Mouse (Mus musculus) heart, embryonic 16.5 days (tissue): ENCODE measurements around the gene Ggct. TPM values are rescaled to one million over a fixed set of nuclear protein-coding genes. Genes with fewer than 3 reads are reported as not detected.
A peak's percentile ranks its signal among the peaks of the same experiment; 100 is the strongest.

ENCODE experiments used
- ATAC-seq: fragments of 200-750 bp; cut with Nextera tagmentation; replicated peaks from 2 replicates; pipeline ENCODE4 v1.8.0; 2017; ENCODE audit warnings: moderate number of reproducible peaks; ENCODE audit not compliant: insufficient read depth, low FRiP score; ENCODE audit errors: extremely low read depth
- H3K27ac ChIP-seq: fragments of 300-500 bp; sonication (generic); 2 replicates; pipeline ENCODE4 v1.5.1; 2014; ENCODE audit warnings: mild to moderate bottlenecking, low read length, control low read depth, moderate library complexity
- H3K27me3 ChIP-seq: fragments of 300-500 bp; sonication (generic); 2 replicates; pipeline ENCODE4 v1.6.1; 2014; ENCODE audit warnings: low read length, mixed read lengths; ENCODE audit not compliant: control insufficient read depth, insufficient read depth
- H3K36me3 ChIP-seq: fragments of 300-500 bp; sonication (generic); 2 replicates; pipeline ENCODE4 v1.6.1; 2014; ENCODE audit not compliant: control insufficient read depth, insufficient read depth
- H3K4me1 ChIP-seq: fragments of 300-500 bp; sonication (generic); 2 replicates; pipeline ENCODE4 v1.6.1; 2014; ENCODE audit warnings: low read length, mixed read lengths; ENCODE audit not compliant: control insufficient read depth, insufficient read depth
- H3K4me2 ChIP-seq: fragments of 300-500 bp; sonication (generic); 2 replicates; pipeline ENCODE4 v1.6.1; 2014; ENCODE audit warnings: low read depth, mild to moderate bottlenecking, control low read depth, low read length
- H3K4me3 ChIP-seq: fragments of 300-500 bp; sonication (generic); 2 replicates; pipeline ENCODE4 v1.5.1; 2014; ENCODE audit warnings: mild to moderate bottlenecking, control low read depth, low read length
- H3K9ac ChIP-seq: fragments of 300-500 bp; sonication (generic); 2 replicates; pipeline ENCODE4 v1.6.1; 2014; ENCODE audit warnings: low read length, control low read depth
- H3K9me3 ChIP-seq: fragments of 300-500 bp; sonication (generic); replicated peaks from 2 replicates; pipeline ENCODE4 v1.6.1; 2016; ENCODE audit warnings: low read length; ENCODE audit not compliant: control insufficient read depth
- WGBS: fragments of 180-500 bp; shearing (Covaris S2); extraction: QIAGEN DNeasy Blood & Tissue Kit; methylation state at CpG from one replicate; pipeline ENCODE4 v1.1.7; 2014; 5-methylcytosine and 5-hydroxymethylcytosine counted together
- polyA plus RNA-seq: library from polyadenylated mRNA; unstranded; fragments of >200 nt; fragmentation: Nextera tagmentation; extraction: Ambion mirVana; gene quantifications from 2 replicates; pipeline ENCODE4 v1.2.1, GENCODE M21; 2015

Gene Ggct
- polyA plus RNA-seq, 1 experiment from 2014 or later, result 8.1 TPM

- Histone ChIP-seq H3K9ac (no peak overlapping the region), H3K9me3 (no peaks in the 10 kb centered on the region), H3K36me3 (no peaks in the 10 kb centered on the region), H3K27me3 (no peaks in the 10 kb centered on the region), H3K4me2 (no peak overlapping the region), H3K4me3 (no peak overlapping the region), H3K4me1 (no peaks in the 10 kb centered on the region), H3K27ac (no peak overlapping the region)
- ATAC-seq, result no peak
- WGBS, result 44% methylated on average over 4 of the region's 4 CpGs
These were observed 10.8 kb upstream of the Ggct start for GRCm38 (mm10) chr6:55003559-55003958.

GRCm38 (mm10) chr6:55002438-55002837, 9.7 kb upstream of the Ggct start:
- H3K4me1 ChIP-seq, result no peaks in the 10 kb centered on the region
- no peaks in the 10 kb centered on the region for H3K27me3 ChIP-seq
- no peak for ATAC-seq
- H3K9me3 ChIP-seq, result no peaks in the 10 kb centered on the region
- H3K27ac ChIP-seq, result no peak overlapping the region
- no peak overlapping the region for H3K4me3 ChIP-seq
- no peak overlapping the region for H3K9ac ChIP-seq
- WGBS, result 69% methylated on average over 4 of the region's 4 CpGs
- no peak overlapping the region for H3K4me2 ChIP-seq
- H3K36me3 ChIP-seq, result no peaks in the 10 kb centered on the region

GRCm38 (mm10) chr6:55001320-55001719, 8.6 kb upstream of the Ggct start:
- H3K4me2 ChIP-seq, result no peak overlapping the region
- no peak overlapping the region for H3K27ac ChIP-seq
- H3K4me3 ChIP-seq, result no peak overlapping the region
- WGBS, result 80% methylated on average over 4 of the region's 4 CpGs
- H3K4me1 ChIP-seq, result no peaks in the 10 kb centered on the region
- H3K9me3 ChIP-seq, result no peaks in the 10 kb centered on the region
- no peaks in the 10 kb centered on the region for H3K27me3 ChIP-seq
- no peaks in the 10 kb centered on the region for H3K36me3 ChIP-seq
- no peak overlapping the region for H3K9ac ChIP-seq
- no peak for ATAC-seq

DNA sequence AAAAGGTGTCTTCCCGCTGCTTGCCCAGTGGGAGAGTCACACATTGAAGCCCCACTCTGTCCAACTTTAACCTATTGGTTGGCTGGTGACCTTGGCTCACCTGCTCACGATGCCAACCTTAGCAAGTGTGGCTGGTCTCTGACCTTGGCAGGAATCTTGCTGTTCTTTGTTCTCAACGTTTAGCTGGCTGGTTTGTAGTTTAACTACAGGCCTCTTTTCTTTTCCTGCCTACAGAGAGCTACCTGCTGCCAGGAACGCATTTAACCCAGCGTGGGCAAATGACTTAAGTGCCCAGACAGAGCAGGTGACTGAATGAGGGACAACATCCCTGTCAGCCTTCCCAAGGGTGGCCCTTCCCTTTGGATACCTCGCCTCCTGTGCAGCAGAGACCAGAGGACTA, 5.0 kb upstream of the Ggct start:
- Histone ChIP-seq H3K9ac (no peak overlapping the region), H3K27me3 (no peaks in the 10 kb centered on the region), H3K27ac (no peak overlapping the region), H3K4me2 (no peak overlapping the region), H3K4me3 (no peak overlapping the region), H3K9me3 (no peaks in the 10 kb centered on the region), H3K36me3 (no peaks in the 10 kb centered on the region), H3K4me1 (0 out of 2 replicates have a peak, but pooled peaks cover 2% of the 10 kb centered on the region)
- no peak for ATAC-seq
- whole genome bisulfite sequencing, result 69% methylated on average over 6 of the region's 6 CpGs

DNA sequence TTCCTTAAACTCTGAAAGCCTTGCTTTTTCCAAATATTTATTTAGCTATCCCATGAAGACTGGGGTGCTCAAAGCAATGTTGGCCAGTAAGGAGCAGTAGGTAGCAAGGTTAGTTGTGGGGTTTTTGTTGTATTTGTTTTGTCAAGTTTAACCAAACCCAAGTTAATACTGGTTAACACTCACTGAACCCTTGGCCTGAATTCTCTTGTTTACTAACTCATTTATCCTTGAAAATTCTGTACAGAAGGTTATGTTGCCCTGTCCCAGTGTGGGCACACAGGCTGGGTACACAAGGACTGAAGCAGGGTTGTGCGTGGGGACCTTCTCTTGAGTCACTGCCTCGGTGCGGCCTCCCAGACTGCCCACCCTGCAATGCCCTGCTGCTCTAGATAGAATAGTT, 3.6 kb upstream of the Ggct start:
- Histone ChIP-seq H3K27ac (no peak overlapping the region), H3K36me3 (no peaks in the 10 kb centered on the region), H3K4me2 (no peak overlapping the region), H3K9ac (no peak overlapping the region), H3K9me3 (no peaks in the 10 kb centered on the region), H3K4me3 (no peak overlapping the region), H3K4me1 (peaks cover 7% of the 10 kb centered on the region), H3K27me3 (no peaks in the 10 kb centered on the region)
- ATAC-seq, result no peak
- 86% methylated on average over 3 of the region's 3 CpGs for WGBS

- no peaks in the 10 kb centered on the region for H3K9me3 ChIP-seq
- ATAC-seq, result no peak
- peak overlapping the region; percentile 70 for H3K4me3 ChIP-seq
- H3K27me3 ChIP-seq, result no peaks in the 10 kb centered on the region
- peaks cover 7% of the 10 kb centered on the region for H3K4me1 ChIP-seq
- WGBS, result 3% methylated on average over 7 of the region's 7 CpGs
- H3K36me3 ChIP-seq, result no peaks in the 10 kb centered on the region
- H3K4me2 ChIP-seq, result peak overlapping the region; percentile 97
- peak overlapping the region; percentile 43; the same call in 1 of the 2 replicates for H3K27ac ChIP-seq
- peak overlapping the region; percentile 73 for H3K9ac ChIP-seq
These were observed 609 bp downstream of the Ggct start for GRCm38 (mm10) chr6:54992141-54992540.

- 65% methylated on average over 2 of the region's 2 CpGs for whole genome bisulfite sequencing
- Histone ChIP-seq H3K4me1 (peaks cover 7% of the 10 kb centered on the region), H3K9ac (no peak overlapping the region), H3K9me3 (no peaks in the 10 kb centered on the region), H3K4me2 (no peak overlapping the region), H3K27me3 (no peaks in the 10 kb centered on the region), H3K4me3 (no peak overlapping the region), H3K36me3 (no peaks in the 10 kb centered on the region), H3K27ac (no peak overlapping the region)
- no peak for ATAC-seq
These were observed 1.6 kb downstream of the Ggct start for GRCm38 (mm10) chr6:54991189-54991588.

- ATAC-seq, result no peak
- Histone ChIP-seq H3K9me3 (no peaks in the 10 kb centered on the region), H3K4me3 (no peak overlapping the region), H3K4me1 (peaks cover 5% of the 10 kb centered on the region), H3K9ac (no peak overlapping the region), H3K27me3 (no peaks in the 10 kb centered on the region), H3K27ac (no peak overlapping the region), H3K4me2 (no peak overlapping the region), H3K36me3 (no peaks in the 10 kb centered on the region)
- 89% methylated on average over 6 of the region's 6 CpGs for WGBS
These were observed 4.6 kb downstream of the Ggct start for GRCm38 (mm10) chr6:54988141-54988540.

DNA sequence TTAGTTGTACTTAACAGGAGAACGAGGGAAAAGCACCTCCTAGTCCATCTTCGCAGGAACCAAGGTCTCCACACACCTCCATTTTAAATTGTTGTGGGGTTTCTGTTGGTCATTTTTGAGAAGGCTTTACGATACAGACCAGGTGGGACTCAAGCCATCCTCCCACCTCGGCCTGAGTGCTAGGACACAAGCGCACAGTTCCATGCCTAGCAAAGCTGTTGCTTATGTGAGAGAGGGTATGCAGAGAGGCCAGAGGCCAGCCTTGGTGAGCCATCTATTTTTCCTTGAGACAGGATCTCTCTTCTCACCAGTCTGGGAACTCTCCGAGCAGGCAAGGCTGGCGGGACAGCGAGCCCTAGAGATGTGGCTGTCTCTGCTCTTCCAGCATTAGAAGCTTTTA, 8.7 kb downstream of the Ggct start:
- 89% methylated on average over 8 of the region's 8 CpGs for WGBS
- Histone ChIP-seq H3K27me3 (no peaks in the 10 kb centered on the region), H3K36me3 (no peaks in the 10 kb centered on the region), H3K4me2 (no peak overlapping the region), H3K27ac (no peak overlapping the region), H3K4me1 (no peaks in the 10 kb centered on the region), H3K4me3 (no peak overlapping the region), H3K9ac (no peak overlapping the region), H3K9me3 (no peaks in the 10 kb centered on the region)
- no peak for ATAC-seq
